Mouse (Mus musculus) 3T3-L1 (cell line): Measurements from ENCODE around the gene Bdp1.
A peak's percentile ranks its signal among the peaks of the same experiment; 100 is the strongest.

ENCODE experiments used
- DNase-seq: peaks from one replicate; pipeline ENCODE4 v3.0.0-alpha.2; 2015; ENCODE audit warnings: low read depth, low spot score

Bdp1 gene

GRCm38 (mm10) chr13:100001790-100002196 is 102.1 kb downstream of the Bdp1 start:
- peak; percentile 92 for DNase-seq

- DNase-seq = no peak
These were observed 104.8 kb downstream of the Bdp1 start for GRCm38 (mm10) chr13:99999078-99999477.

- peak; percentile 2 for DNase-seq
These were observed 105.8 kb downstream of the Bdp1 start for GRCm38 (mm10) chr13:99998099-99998498.

GRCm38 (mm10) chr13:99989592-99989991 is 114.3 kb downstream of the Bdp1 start:
- DNase-seq = no peak

GRCm38 (mm10) chr13:99983320-99983719 is 120.5 kb downstream of the Bdp1 start:
- DNase-seq = peak; percentile 17

GRCm38 (mm10) chr13:99979406-99979805 is 124.5 kb downstream of the Bdp1 start:
- no peak for DNase-seq

- DNase-seq = no peak
These were observed 133.8 kb downstream of the Bdp1 start for GRCm38 (mm10) chr13:99970089-99970488.
